Mouse (Mus musculus) cerebral cortex, adult 2 months (tissue): ENCODE results near the gene Adgrl3.

ENCODE experiments used
- WGBS: fragments of 180-500 bp; shearing (Covaris S2); methylation state at CpG from one replicate; pipeline ENCODE4 v1.1.7; 2018; 5-methylcytosine and 5-hydroxymethylcytosine counted together

Adgrl3 gene

GRCm38 (mm10) chr5:81077990-81078389, 58.1 kb downstream of the Adgrl3 start:
- WGBS = 91% methylated on average over 1 of the region's 1 CpGs

GRCm38 (mm10) chr5:81083698-81084360, 63.9 kb downstream of the Adgrl3 start:
- 55% methylated on average over 5 of the region's 5 CpGs for WGBS

DNA sequence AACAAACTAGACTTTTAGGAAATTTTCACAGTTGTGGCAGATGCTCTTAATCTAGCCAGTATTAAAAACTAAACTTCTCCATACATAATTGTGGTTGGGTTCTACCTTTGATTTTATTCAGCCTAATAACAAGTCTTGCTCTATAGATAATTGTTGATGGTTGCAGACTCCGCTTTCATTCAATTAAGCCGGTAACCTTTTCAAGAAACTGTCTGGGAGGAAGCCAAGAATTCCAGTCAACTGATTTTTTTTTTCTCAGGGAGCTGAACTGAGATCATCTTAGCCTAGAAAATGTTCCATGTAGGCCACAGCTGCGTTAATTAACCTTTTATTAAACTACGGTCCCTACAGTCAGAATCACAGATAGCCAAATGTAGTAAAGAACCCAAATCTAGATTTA, 65.2 kb downstream of the Adgrl3 start:
- 46% methylated on average over 4 of the region's 4 CpGs for WGBS

DNA sequence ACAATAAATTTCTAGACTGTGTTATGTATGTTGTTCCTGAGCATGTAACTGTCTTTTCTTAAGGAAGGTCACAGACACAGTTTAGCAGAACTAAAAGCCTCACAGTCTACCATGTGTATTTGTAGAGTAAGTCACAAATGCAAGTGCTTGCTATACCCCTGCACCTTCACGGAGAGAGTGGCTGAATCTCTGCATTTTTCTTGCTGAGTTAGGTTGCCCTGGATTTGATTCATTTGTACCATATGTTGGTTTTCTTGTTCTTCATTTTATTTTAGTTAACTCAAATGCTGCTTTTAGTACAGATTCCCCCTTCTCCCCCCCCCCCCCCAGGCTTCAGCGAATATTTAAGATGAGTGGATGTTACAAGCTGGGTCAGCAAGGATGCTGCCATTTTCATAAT, 68.7 kb downstream of the Adgrl3 start:
- 42% methylated on average over 2 of the region's 2 CpGs for WGBS

GRCm38 (mm10) chr5:81094618-81095017, 74.7 kb downstream of the Adgrl3 start:
- 74% methylated on average over 3 of the region's 3 CpGs for WGBS

- 95% methylated on average over 4 of the region's 4 CpGs for WGBS
These were observed 77.2 kb downstream of the Adgrl3 start for GRCm38 (mm10) chr5:81097131-81097530.

GRCm38 (mm10) chr5:81107431-81107830, 87.5 kb downstream of the Adgrl3 start:
- 49% methylated on average over 1 of the region's 1 CpGs for WGBS

DNA sequence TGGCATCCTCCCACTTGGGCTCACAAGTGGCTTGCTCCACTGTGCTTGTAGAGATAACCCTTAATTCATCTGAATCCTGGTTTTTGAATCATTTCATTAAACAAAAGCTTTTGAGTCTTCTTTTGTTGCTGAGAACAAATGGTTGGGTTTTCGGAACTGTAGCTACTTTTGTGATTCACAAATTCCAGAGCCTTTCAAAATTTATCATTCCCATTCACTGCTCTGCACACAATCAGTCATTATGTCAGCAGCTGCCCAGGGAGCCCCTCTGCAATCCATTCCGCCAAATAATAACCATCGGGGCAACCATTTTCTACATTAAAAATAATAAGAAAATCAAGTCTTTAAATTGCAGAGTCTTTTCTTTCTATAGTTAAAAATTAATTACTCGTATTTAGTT, 104.5 kb downstream of the Adgrl3 start:
- 77% methylated on average over 4 of the region's 4 CpGs for WGBS

- 51% methylated on average over 3 of the region's 3 CpGs for WGBS
These were observed 107.7 kb downstream of the Adgrl3 start for GRCm38 (mm10) chr5:81127639-81128038.

DNA sequence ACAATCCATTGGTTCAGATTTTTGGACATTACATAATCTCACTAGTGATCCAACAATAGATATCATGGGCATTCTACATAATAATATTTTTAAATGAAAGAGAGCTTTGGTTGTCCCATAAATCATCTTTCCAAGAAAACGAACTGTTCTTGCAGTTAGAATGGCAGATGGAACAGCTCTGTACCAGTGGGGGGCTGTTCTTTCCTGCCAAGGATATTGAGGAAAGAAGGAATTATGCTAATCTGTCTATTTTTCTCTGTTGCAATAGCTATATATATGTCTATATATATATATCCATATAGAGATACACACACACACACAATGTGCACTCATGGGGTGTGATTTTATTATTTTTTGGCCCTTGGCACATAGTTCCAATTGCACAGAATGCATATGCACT, 116.5 kb downstream of the Adgrl3 start:
- WGBS = 48% methylated on average over 1 of the region's 1 CpGs

- 43% methylated on average over 12 of the region's 12 CpGs for WGBS
These were observed 135.9 kb downstream of the Adgrl3 start for GRCm38 (mm10) chr5:81155791-81156190.

GRCm38 (mm10) chr5:81156281-81156680, 136.3 kb downstream of the Adgrl3 start:
- 19% methylated on average over 2 of the region's 2 CpGs for WGBS

DNA sequence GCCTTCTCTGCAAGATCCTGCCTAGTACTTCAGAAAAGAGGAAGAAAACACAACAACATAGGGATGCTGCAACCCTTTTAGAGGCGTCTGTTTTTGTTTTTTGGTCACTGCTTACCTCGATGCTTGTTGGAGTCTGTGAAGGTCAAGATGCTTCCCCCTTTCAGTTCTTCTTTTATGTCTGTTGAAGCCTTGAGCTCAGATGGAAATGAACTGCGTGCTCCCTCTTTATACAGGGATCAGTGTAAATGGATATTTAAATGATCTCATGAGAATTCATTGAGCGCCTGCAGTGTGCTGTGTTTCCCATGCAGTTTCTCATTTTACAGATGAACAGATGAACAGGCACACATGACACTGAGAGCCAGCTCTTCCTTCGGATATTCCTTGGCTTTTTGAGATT, 136.9 kb downstream of the Adgrl3 start:
- WGBS = 45% methylated on average over 5 of the region's 5 CpGs

DNA sequence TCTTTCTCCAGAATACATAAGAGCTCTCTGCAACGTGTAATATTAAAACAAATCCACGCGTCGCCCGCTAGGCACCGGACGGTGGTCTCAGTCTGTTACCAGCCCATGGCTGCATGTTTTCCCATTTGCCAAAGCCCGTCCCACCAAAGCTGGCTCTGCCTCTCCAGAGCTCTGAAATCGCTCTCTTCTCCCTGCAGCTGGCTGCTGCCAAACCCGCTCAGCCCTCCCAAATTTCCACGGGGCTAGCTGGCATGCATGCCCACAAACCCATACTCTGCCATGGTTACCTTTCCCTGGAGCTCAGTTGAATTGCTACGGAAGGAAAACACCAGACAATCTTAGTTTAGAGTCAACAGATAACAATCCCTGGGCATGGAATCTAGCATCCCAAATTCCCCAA, 139.1 kb downstream of the Adgrl3 start:
- 79% methylated on average over 12 of the region's 12 CpGs for WGBS

DNA sequence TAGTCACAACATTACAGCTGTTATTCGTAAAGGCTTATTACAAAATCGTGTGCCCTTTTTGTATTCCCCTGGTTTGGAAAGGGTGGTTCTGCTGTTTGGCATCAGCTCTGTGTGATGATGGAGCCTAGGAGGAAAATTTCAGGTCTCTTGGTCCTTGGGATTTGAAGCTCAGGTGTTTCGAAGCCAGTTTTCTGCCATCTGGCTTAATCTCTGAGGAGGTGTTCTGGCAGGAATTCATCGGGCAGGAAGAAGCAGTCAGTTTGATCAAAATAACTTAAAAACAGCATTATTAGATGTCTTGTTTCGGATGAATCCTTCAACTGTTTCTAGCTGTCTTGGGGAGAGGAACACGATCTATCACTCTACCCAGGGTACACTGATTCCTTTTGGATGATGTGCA, 140.5 kb downstream of the Adgrl3 start:
- 67% methylated on average over 6 of the region's 6 CpGs for WGBS

DNA sequence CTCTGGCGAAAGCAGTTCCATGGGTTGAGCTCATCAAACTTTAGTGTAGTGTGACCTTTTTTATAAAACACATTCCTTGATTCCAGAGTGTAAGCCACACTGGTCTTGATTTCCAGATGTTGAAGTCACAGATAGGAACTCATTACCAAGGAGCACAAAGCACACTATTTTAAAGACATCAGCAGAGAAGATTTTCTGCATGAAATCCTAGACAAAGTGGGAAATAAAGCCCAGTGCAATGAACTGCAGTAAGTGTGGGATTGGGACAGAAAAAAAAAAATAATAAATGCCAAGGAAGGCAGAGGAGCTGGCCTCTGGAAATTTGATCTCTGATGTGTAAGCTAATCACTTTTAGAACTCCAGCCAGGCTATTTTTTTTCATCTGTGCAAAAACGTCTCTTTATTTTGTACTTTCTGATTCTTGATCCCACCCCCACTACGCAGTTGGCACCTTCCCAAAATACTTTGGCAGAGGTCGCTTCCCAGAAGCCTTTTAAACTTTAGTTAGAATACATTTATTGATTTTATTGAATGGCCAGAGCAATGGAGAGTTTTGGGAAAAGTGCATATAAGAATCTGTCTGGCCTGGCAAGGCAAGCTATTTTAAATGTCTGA, 169.0 kb downstream of the Adgrl3 start:
- 34% methylated on average over 4 of the region's 4 CpGs for WGBS

DNA sequence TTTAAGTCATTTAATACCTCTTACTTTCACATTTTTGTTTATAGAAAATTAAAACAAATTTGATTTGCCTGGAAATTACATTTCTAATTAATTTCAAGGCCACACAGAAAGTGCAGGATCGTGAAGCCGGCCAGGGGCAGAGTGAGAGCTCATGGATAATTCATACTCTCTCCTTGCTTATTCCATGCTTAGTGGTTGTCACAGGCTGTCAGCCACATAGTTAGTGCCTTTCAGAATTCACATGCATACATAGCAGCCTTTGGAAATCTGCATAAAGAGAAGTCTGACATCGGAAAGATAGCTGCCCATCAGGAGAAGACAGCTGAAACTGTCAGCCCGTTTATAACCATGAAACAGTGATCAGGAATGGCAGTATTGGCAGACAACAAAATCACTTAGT, 181.9 kb downstream of the Adgrl3 start:
- WGBS = 58% methylated on average over 4 of the region's 4 CpGs

DNA sequence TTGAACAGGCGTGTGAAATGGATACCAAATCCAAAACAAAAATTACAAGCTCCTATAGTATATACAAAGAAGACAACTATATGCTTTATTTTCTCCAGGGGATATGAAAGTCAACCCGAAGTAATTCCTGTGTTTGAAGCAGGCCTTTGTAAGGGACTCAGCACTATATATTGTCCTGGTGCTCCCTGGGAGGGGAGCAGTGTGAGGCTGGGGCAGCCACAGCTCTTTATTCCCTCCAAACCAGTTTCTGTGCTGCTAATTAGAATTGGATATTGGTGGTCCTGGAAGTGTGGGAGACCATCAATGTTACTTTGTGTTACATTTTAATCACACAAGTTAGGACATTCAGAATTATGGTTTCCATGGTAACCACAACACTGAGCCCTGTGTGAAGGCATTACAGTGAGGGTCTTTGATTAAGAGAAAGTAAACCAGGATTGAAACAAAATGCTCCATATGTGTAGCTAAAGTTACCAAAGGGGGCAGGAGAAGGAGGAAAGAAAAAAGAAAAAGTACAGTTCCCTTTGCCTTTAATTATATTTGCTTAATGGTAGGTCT, 198.6 kb downstream of the Adgrl3 start:
- WGBS = 47% methylated on average over 2 of the region's 2 CpGs

- WGBS = 61% methylated on average over 6 of the region's 6 CpGs
These were observed 204.5 kb downstream of the Adgrl3 start for GRCm38 (mm10) chr5:81224465-81224864.

- 90% methylated on average over 2 of the region's 2 CpGs for WGBS
These were observed 205.5 kb downstream of the Adgrl3 start for GRCm38 (mm10) chr5:81225486-81225885.

- WGBS = 83% methylated on average over 5 of the region's 5 CpGs
These were observed 228.8 kb downstream of the Adgrl3 start for GRCm38 (mm10) chr5:81248724-81249123.

- 50% methylated on average over 3 of the region's 3 CpGs for WGBS
These were observed 236.2 kb downstream of the Adgrl3 start for GRCm38 (mm10) chr5:81256091-81256490.

DNA sequence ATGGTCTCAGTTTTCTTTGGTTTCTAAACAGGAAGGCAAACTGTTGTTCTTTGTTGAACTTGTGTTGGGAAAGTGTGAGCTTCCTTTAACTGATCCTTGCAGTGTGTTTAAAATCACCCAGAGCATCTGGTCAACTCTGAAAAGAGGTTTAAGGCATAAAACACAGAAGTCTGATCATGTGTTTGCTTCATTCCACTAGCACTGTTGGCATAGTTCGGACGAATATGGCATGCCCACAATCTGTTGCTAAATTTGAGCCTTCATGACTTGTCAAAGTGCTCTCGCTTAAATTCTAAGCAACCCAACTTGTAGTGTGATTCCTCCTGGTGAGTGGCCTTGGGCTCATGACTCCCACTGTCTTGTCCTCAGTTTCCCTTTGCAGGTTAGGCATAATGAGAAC, 249.8 kb downstream of the Adgrl3 start:
- 46% methylated on average over 3 of the region's 3 CpGs for WGBS
